Mouse (Mus musculus): ENCODE data around the gene Rdh5.

Rdh5 gene

GRCm38 (mm10) chr10:128922822-128923012 is at the start of gene Rdh5:
Gene Rdh5, minus strand, starts transcription at chr10:128922888.
- in situ Hi-C loops (cut with MboI): no loop called here

GRCm38 (mm10) chr10:128970740-128971250 is 48.1 kb upstream of the Rdh5 start:
- in situ Hi-C loops (cut with MboI): no loop called here

GRCm38 (mm10) chr10:128968341-128968749 is 45.7 kb upstream of the Rdh5 start:
- in situ Hi-C loops (cut with MboI): no loop called here

GRCm38 (mm10) chr10:128965871-128966270 is 43.2 kb upstream of the Rdh5 start:
- in situ Hi-C loops (cut with MboI): no loop called here

GRCm38 (mm10) chr10:128964961-128965360 is 42.3 kb upstream of the Rdh5 start:
- in situ Hi-C loops (cut with MboI): no loop called here

GRCm38 (mm10) chr10:128960590-128961584 is 38.2 kb upstream of the Rdh5 start, which contains the start of gene Mettl7b:
Gene Mettl7b, minus strand, starts transcription at chr10:128960988.
- in situ Hi-C loops (cut with MboI): no loop called here

- in situ Hi-C loops (cut with MboI): no loop called here
Measured at GRCm38 (mm10) chr10:128960142-128960541, 37.5 kb upstream of the Rdh5 start.

GRCm38 (mm10) chr10:128958340-128958739 is 35.7 kb upstream of the Rdh5 start:
- in situ Hi-C loops (cut with MboI): no loop called here

- in situ Hi-C loops (cut with MboI): no loop called here
Measured at GRCm38 (mm10) chr10:128950208-128950887, 27.7 kb upstream of the Rdh5 start.

GRCm38 (mm10) chr10:128947496-128947895 is 24.8 kb upstream of the Rdh5 start:
- in situ Hi-C loops (cut with MboI): no loop called here

- in situ Hi-C loops (cut with MboI): no loop called here
Measured at GRCm38 (mm10) chr10:128945675-128946074, 23.0 kb upstream of the Rdh5 start.

GRCm38 (mm10) chr10:128940475-128941061 is 17.9 kb upstream of the Rdh5 start:
- in situ Hi-C loops (cut with MboI): no loop called here

GRCm38 (mm10) chr10:128938974-128939373 is 16.3 kb upstream of the Rdh5 start:
- in situ Hi-C loops (cut with MboI): no loop called here

- in situ Hi-C loops (cut with MboI): no loop called here
Measured at GRCm38 (mm10) chr10:128938457-128938856, 15.8 kb upstream of the Rdh5 start.

GRCm38 (mm10) chr10:128937756-128938390 is 15.2 kb upstream of the Rdh5 start:
- in situ Hi-C loops (cut with MboI): no loop called here

GRCm38 (mm10) chr10:128935826-128936440 is 13.2 kb upstream of the Rdh5 start:
- in situ Hi-C loops (cut with MboI): no loop called here

GRCm38 (mm10) chr10:128934997-128935787 is 12.5 kb upstream of the Rdh5 start:
- in situ Hi-C loops (cut with MboI): no loop called here

- in situ Hi-C loops (cut with MboI): no loop called here
Measured at GRCm38 (mm10) chr10:128933976-128934721, 11.5 kb upstream of the Rdh5 start.

GRCm38 (mm10) chr10:128933574-128933973 is 10.9 kb upstream of the Rdh5 start, which contains the start of gene Itga7:
Gene Itga7, plus strand, starts transcription at chr10:128933818.
- in situ Hi-C loops (cut with MboI): no loop called here

GRCm38 (mm10) chr10:128931441-128931840 is 8.8 kb upstream of the Rdh5 start:
- in situ Hi-C loops (cut with MboI): no loop called here
